Mouse (Mus musculus): Measurements from ENCODE around the gene Kank1. TPM values are rescaled to one million over a fixed set of nuclear protein-coding genes. Genes with fewer than 3 reads are reported as not detected.

Kank1 gene
- total and polyA plus RNA-seq, 2 experiments: 31.7 to 33.6 TPM

DNA sequence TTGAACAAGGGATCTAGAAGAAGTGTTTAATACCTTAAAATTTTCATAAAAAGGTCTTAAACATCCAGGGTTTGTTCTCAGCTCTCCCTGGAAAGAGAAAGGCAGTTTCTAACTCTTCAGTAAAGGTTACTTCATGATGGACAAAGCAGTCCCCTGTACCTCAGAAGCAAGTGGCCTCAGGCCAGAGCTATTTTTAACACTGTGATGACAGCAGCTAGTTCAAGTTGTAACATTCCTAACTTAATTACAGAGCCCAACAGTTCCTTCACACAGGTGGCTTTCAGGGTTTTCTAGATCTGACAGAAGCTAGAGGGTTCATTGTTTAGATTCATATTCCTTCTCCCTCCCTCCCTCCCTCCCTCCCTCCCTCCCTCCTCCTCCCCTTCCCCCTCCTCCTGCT, 36.4 kb downstream of the Kank1 start:
- DNase-seq (ENCODE audit: extremely low read depth, low read depth, low spot score): no peak
- Histone ChIP-seq H3K9ac (ENCODE audit: low read depth, low read length) (no peak overlapping the region), H3K4me1 (ENCODE audit: control insufficient read depth, insufficient read depth, low read length) (no peaks in the 10 kb centered on the region), H3K27ac (replicated peaks; ENCODE audit: insufficient read depth, low read depth, low read length) (no peak overlapping the region), H3K27me3 (ENCODE audit: control insufficient read depth, insufficient read depth, low read length) (no peaks in the 10 kb centered on the region), H3K79me2 (ENCODE audit: control insufficient read depth, insufficient read depth, low read length) (no peaks in the 10 kb centered on the region), H3K36me3 (ENCODE audit: control insufficient read depth, insufficient read depth, low read length) (no peaks in the 10 kb centered on the region), H3K4me3 (ENCODE audit: insufficient read depth, low read depth, low read length) (no peak overlapping the region)
- no peak for TF ChIP-seq CTCF (IDR thresholded peaks at IDR 0.05; ENCODE audit: low read depth, low read length)
- TF ChIP-seq POLR2A (IDR thresholded peaks at IDR 0.05; ENCODE audit: extremely low read depth, insufficient read depth, low read length): no peak

DNA sequence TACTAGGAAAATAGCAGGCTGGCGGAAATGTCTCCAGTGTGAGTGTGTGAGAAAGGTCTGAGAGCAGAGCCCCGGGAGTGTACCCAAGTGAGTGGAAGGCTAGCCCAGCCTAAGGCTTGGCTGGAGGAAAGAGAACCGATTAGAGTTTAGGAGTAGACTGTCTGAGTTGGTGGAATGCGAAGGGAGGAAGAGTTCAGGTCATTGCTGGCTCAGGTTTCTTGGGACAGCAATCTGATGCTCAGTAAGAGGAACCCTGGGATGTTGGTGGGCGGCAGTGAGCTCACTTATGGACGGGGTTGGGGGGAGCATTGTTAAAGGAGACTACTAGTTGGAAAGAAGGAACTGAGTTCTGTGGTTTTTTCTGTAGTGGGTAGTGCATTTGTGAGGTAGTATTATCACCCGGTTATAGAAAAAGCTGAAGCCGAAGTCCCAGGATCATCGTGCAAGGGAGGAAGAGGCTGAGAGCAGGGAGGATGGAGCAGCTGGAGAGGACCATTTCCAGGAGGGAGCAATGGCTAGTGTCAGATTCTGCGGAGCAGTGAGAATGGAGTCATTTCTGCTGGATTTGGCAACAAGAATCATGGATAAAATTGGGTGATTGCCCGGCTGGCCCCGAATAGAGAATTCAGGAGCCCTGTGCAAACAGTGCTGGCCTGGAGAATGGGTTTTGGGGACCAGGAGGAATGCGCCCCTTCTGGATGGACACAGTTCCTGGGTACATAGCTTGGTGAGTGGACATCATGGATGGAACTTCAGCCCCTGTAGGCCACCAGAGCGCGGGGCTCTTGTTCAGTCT, 40.0 kb downstream of the Kank1 start:
- DNase-seq (ENCODE audit: extremely low read depth, low read depth, low spot score): no peak
- no peak overlapping the region for H3K27ac ChIP-seq (replicated peaks; ENCODE audit: insufficient read depth, low read depth, low read length)
- no peaks in the 10 kb centered on the region for H3K4me1 ChIP-seq (ENCODE audit: control insufficient read depth, insufficient read depth, low read length)
- H3K27me3 ChIP-seq (ENCODE audit: control insufficient read depth, insufficient read depth, low read length): no peaks in the 10 kb centered on the region
- H3K4me3 ChIP-seq (ENCODE audit: insufficient read depth, low read depth, low read length): no peak overlapping the region
- no peaks in the 10 kb centered on the region for H3K79me2 ChIP-seq (ENCODE audit: control insufficient read depth, insufficient read depth, low read length)
- TF ChIP-seq CTCF (IDR thresholded peaks at IDR 0.05; ENCODE audit: low read depth, low read length): no peak
- TF ChIP-seq POLR2A (IDR thresholded peaks at IDR 0.05; ENCODE audit: extremely low read depth, insufficient read depth, low read length): no peak
- no peak overlapping the region for H3K9ac ChIP-seq (ENCODE audit: low read depth, low read length)
- no peaks in the 10 kb centered on the region for H3K36me3 ChIP-seq (ENCODE audit: control insufficient read depth, insufficient read depth, low read length)
- WGBS: 86% methylated on average over 15 of the region's 15 CpGs

DNA sequence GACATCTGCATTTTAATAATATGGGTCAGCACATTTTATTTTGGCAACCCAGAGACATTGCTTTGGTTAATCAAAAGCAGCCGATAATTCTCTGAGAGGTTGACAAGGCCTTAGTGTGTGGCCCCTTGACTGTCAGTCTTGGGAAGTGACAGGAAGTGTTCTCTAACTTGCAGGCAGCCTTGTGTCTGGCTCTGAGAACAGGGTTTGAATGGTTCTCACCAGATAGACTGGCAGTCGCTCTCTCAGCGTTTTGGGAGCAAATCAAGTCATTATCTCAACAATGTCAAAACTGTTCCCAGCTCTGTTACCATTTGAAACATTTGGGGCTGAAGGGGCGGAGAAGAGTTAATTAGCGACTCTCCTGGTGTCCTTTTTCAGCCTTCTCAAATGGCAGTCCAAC, 41.0 kb downstream of the Kank1 start:
- Histone ChIP-seq H3K27ac (replicated peaks; ENCODE audit: insufficient read depth, low read depth, low read length) (no peak overlapping the region), H3K36me3 (ENCODE audit: control insufficient read depth, insufficient read depth, low read length) (no peaks in the 10 kb centered on the region)
- WGBS: 74% methylated on average over 5 of the region's 5 CpGs

DNA sequence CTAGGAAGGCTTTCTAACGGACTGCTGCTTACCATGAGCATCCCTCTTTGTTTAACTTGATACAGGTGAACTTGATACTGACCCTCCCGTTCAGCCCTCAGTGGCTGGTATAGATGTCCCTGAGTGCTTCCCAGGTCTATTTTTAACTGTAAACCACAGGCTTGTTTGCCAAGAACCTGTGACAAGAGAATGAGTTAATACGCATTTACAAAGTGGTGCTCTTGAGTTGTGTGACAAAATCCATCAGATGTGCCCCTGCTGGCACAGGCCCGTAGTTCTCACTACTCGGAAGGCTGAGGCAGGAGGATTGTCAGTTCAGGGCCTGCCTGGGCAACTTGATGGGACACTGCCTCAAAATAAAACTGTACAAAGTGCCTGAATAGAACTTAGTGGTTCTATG, 42.8 kb downstream of the Kank1 start:
- no peak overlapping the region for H3K27ac ChIP-seq (replicated peaks; ENCODE audit: insufficient read depth, low read depth, low read length)
- no peaks in the 10 kb centered on the region for H3K36me3 ChIP-seq (ENCODE audit: control insufficient read depth, insufficient read depth, low read length)
- no peaks in the 10 kb centered on the region for H3K4me1 ChIP-seq (ENCODE audit: control insufficient read depth, insufficient read depth, low read length)
- no peak for DNase-seq (ENCODE audit: extremely low read depth, low read depth, low spot score)
- no peaks in the 10 kb centered on the region for H3K79me2 ChIP-seq (ENCODE audit: control insufficient read depth, insufficient read depth, low read length)
- TF ChIP-seq CTCF (IDR thresholded peaks at IDR 0.05; ENCODE audit: low read depth, low read length) (no peak), POLR2A (IDR thresholded peaks at IDR 0.05; ENCODE audit: extremely low read depth, insufficient read depth, low read length) (no peak)
- H3K9ac ChIP-seq (ENCODE audit: low read depth, low read length): no peak overlapping the region
- WGBS: 86% methylated on average over 5 of the region's 5 CpGs
- H3K4me3 ChIP-seq (ENCODE audit: insufficient read depth, low read depth, low read length): no peak overlapping the region
- no peaks in the 10 kb centered on the region for H3K27me3 ChIP-seq (ENCODE audit: control insufficient read depth, insufficient read depth, low read length)

More for the DNA sequence above, 41.0 kb downstream of the Kank1 start:
- Histone ChIP-seq H3K27me3 (ENCODE audit: control insufficient read depth, insufficient read depth, low read length) (no peaks in the 10 kb centered on the region), H3K4me1 (ENCODE audit: control insufficient read depth, insufficient read depth, low read length) (no peaks in the 10 kb centered on the region), H3K9ac (ENCODE audit: low read depth, low read length) (no peak overlapping the region), H3K4me3 (ENCODE audit: insufficient read depth, low read depth, low read length) (no peak overlapping the region), H3K79me2 (ENCODE audit: control insufficient read depth, insufficient read depth, low read length) (no peaks in the 10 kb centered on the region)
- no peak for TF ChIP-seq CTCF (IDR thresholded peaks at IDR 0.05; ENCODE audit: low read depth, low read length)
- no peak for TF ChIP-seq POLR2A (IDR thresholded peaks at IDR 0.05; ENCODE audit: extremely low read depth, insufficient read depth, low read length)
- DNase-seq (ENCODE audit: extremely low read depth, low read depth, low spot score): no peak

DNA sequence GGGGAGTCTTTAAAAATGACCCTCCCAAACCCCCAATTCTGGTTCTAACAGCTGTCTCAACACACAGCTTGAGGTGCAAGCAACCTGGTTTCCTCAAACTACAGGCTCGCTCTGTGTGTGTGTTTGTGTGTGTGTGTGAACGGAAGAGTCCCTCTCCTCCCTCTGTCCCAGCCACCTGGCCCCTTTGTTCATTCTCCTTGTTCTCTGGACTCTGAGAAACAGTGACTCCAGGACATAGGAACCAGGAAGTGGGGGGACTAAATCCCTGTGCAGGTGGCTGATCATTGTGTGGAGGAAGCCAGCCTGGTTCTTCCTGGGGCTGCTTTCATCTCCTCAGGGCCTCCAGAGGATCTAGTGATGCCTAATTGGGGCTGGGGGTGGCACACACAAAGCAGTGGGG, 46.9 kb downstream of the Kank1 start:
- no peak overlapping the region for H3K27ac ChIP-seq (replicated peaks; ENCODE audit: insufficient read depth, low read depth, low read length)
- H3K4me3 ChIP-seq (ENCODE audit: insufficient read depth, low read depth, low read length): no peak overlapping the region
- DNase-seq (ENCODE audit: extremely low read depth, low read depth, low spot score): no peak
- no peaks in the 10 kb centered on the region for H3K79me2 ChIP-seq (ENCODE audit: control insufficient read depth, insufficient read depth, low read length)
- no peaks in the 10 kb centered on the region for H3K36me3 ChIP-seq (ENCODE audit: control insufficient read depth, insufficient read depth, low read length)
- no peak for TF ChIP-seq CTCF (IDR thresholded peaks at IDR 0.05; ENCODE audit: low read depth, low read length)
- TF ChIP-seq POLR2A (IDR thresholded peaks at IDR 0.05; ENCODE audit: extremely low read depth, insufficient read depth, low read length): no peak
- no peaks in the 10 kb centered on the region for H3K27me3 ChIP-seq (ENCODE audit: control insufficient read depth, insufficient read depth, low read length)
- WGBS: 93% methylated on average over 2 of the region's 2 CpGs
- no peaks in the 10 kb centered on the region for H3K4me1 ChIP-seq (ENCODE audit: control insufficient read depth, insufficient read depth, low read length)
- no peak overlapping the region for H3K9ac ChIP-seq (ENCODE audit: low read depth, low read length)
